Mouse (Mus musculus) heart, embryonic 11.5 days (tissue): ENCODE measurements around the gene Ccl22. TPM values are rescaled to one million over a fixed set of nuclear protein-coding genes. Genes with fewer than 3 reads are reported as not detected.
A peak's percentile ranks its signal among the peaks of the same experiment; 100 is the strongest.

Experiments
- ATAC-seq: fragments of 200-750 bp; cut with Nextera tagmentation; replicated peaks from 2 replicates; pipeline ENCODE4 v1.8.0; 2017; ENCODE audit warnings: moderate library complexity; ENCODE audit not compliant: insufficient number of reproducible peaks, low FRiP score, low TSS enrichment
- H3K27ac ChIP-seq: fragments of 300-500 bp; sonication (generic); 2 replicates; pipeline ENCODE4 v1.5.1; 2014; ENCODE audit warnings: mild to moderate bottlenecking, low read depth, low read length
- H3K27me3 ChIP-seq: fragments of 300-500 bp; sonication (generic); 2 replicates; pipeline ENCODE4 v1.6.1; 2014; ENCODE audit warnings: mild to moderate bottlenecking, low read length, mixed read lengths; ENCODE audit not compliant: control insufficient read depth, insufficient read depth
- H3K36me3 ChIP-seq: fragments of 300-500 bp; sonication (generic); 2 replicates; pipeline ENCODE4 v1.6.1; 2014; ENCODE audit warnings: mild to moderate bottlenecking, low read length, moderate library complexity, mixed read lengths; ENCODE audit not compliant: control insufficient read depth, insufficient read depth
- H3K4me1 ChIP-seq: fragments of 300-500 bp; sonication (generic); 2 replicates; pipeline ENCODE4 v1.6.1; 2014; ENCODE audit warnings: low read length; ENCODE audit not compliant: control insufficient read depth, insufficient read depth
- H3K4me2 ChIP-seq: fragments of 300-500 bp; sonication (generic); 2 replicates; pipeline ENCODE4 v1.6.1; 2014; ENCODE audit warnings: mild to moderate bottlenecking, moderate library complexity
- H3K4me3 ChIP-seq: fragments of 300-500 bp; sonication (generic); 2 replicates; pipeline ENCODE4 v1.5.1; 2014; ENCODE audit warnings: low read depth, low read length
- H3K9ac ChIP-seq: fragments of 300-500 bp; sonication (generic); 2 replicates; pipeline ENCODE4 v1.6.1; 2014; ENCODE audit warnings: mild to moderate bottlenecking, low read depth, low read length, moderate library complexity
- H3K9me3 ChIP-seq: fragments of 300-500 bp; sonication (generic); replicated peaks from 2 replicates; pipeline ENCODE4 v1.6.1; 2016; ENCODE audit warnings: low read length; ENCODE audit not compliant: control insufficient read depth
- WGBS: fragments of 180-500 bp; shearing (Covaris S2); extraction: QIAGEN DNeasy Blood & Tissue Kit; methylation state at CpG from one replicate; pipeline ENCODE4 v1.1.7; 2014; ENCODE audit not compliant: insufficient replicate concordance; 5-methylcytosine and 5-hydroxymethylcytosine counted together
- polyA plus RNA-seq: library from polyadenylated mRNA; unstranded; fragments of >200 nt; fragmentation: Nextera tagmentation; extraction: Ambion mirVana; gene quantifications from 2 replicates; pipeline ENCODE4 v1.2.1, GENCODE M21; 2014

Gene Ccl22
- polyA plus RNA-seq, 1 experiment from 2014 or later, result not detected

DNA sequence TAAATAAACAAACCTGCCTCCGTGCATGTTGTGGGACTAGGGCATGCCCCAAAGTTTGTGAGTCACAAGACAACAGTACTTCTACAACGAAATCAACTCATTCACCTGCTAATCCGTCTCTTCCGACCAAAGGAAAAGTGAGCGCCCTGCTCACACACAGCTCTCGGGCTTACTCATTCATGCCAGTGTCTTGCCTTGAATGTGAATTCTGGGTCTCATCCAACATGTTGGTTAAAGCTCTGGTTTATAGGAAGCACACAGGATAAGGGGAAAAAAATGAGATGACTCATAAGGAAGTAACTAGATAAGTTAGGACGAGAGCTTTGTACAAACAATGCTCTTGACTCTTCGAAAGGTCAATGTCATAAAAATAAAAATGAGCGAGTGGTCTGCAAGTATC lies 21.6 kb downstream of the Ccl22 start:
- WGBS, result 60% methylated on average over 9 of the region's 9 CpGs
- Histone ChIP-seq H3K4me2 (no peak overlapping the region), H3K27ac (no peak overlapping the region), H3K4me3 (no peak overlapping the region), H3K9me3 (no peaks in the 10 kb centered on the region), H3K4me1 (peaks cover 10% of the 10 kb centered on the region), H3K27me3 (peaks cover 22% of the 10 kb centered on the region), H3K9ac (no peak overlapping the region), H3K36me3 (no peaks in the 10 kb centered on the region)
- no peak for ATAC-seq

DNA sequence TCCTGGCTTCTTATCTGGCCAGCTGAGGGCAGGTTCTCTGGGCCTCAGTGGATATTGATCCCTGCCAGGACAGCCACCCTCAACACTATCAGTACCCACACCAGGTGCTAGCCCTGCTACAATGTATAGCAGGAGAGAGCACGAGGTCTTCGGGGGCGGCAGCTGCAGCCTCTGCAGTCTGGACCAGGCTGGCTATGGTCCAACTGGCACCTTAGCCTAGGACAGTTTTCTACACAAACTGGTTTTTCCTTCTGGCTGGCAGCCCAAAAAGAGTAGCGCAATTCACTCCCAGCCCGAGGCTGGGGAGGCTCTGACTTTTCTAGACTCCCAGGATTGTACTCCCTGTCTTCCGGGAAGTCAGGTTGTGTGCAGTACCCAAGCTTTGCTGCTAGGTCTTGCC lies 25.6 kb downstream of the Ccl22 start:
- H3K9ac ChIP-seq, result no peak overlapping the region
- no peaks in the 10 kb centered on the region for H3K36me3 ChIP-seq
- no peak for ATAC-seq
- H3K27ac ChIP-seq, result no peak overlapping the region
- H3K27me3 ChIP-seq, result peaks cover 54% of the 10 kb centered on the region
- H3K4me1 ChIP-seq, result peaks cover 15% of the 10 kb centered on the region
- H3K4me2 ChIP-seq, result no peak overlapping the region
- WGBS, result 58% methylated on average over 6 of the region's 6 CpGs
- H3K4me3 ChIP-seq, result no peak overlapping the region
- H3K9me3 ChIP-seq, result no peaks in the 10 kb centered on the region

DNA sequence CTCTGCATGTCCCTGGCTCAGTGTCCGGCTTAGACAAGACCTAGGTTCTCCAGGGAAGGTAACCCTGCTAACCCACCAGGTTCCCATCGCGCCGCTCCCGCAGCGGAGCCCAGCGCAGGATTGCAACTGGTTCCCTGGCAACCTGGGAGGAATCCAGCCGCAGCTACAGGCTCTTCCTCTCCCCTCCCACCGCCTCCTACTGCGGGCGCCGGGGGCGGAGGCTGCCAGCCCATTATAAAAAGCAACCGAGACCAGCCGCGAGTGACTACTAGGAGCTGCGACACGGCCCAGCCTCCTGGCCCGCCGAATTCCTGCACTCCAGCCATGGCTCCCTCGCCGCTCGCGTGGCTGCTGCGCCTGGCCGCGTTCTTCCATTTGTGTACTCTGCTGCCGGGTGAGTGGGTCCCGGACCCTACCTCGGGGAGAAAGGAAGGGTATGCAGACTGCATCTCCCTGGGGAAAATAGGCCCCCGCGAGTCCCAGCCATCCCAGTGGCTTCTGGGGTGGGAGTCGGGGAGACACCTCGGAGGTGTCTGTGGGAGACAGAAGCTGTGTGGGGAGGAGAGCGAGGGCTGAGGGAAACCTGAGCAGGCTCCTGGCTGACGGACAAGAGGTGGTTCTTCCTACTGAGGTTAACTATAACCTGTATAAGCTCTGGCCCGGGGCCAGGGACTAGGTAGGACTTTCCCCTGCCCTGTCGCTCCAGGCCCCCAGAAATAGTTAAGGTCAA lies 26.7 kb downstream of the Ccl22 start, which contains the start of gene Cx3cl1:
Cx3cl1 (plus strand) TSS at position 69 of the 730 bp plus-strand sequence.
- under 1% methylated on average over 38 of the region's 38 CpGs for WGBS
- ATAC-seq, result peak; percentile 52
- H3K27ac ChIP-seq, result no peak within 1 kb of the TSS
- no peaks in the 10 kb centered on the region for H3K36me3 ChIP-seq
- peak within 1 kb of the TSS; percentile 88 for H3K4me2 ChIP-seq
- H3K9ac ChIP-seq, result peak within 1 kb of the TSS; percentile 79
- peaks cover 15% of the 10 kb centered on the region for H3K4me1 ChIP-seq
- H3K9me3 ChIP-seq, result no peaks in the 10 kb centered on the region
- H3K27me3 ChIP-seq, result peaks cover 54% of the 10 kb centered on the region
- peak within 1 kb of the TSS; percentile 55 for H3K4me3 ChIP-seq

DNA sequence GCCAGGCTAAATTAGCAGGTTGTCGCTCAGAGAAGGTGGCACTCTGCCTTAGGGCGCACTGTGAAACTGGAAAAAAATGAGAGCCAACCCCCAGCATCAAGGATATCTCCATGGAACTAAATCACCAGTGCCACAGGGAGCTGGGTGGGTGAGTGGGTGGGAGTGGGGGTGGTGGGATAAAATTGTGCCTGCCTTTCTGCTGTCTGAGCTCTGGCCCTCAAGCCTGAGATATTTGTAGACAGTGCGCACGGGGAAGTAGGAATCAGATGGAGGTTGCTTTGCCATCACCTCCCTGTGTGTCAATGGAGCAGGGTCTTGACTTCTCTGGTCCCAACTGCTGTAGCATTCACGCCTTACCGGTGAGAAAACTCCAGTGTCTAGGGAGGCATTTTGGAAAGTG lies 27.7 kb downstream of the Ccl22 start:
- no peaks in the 10 kb centered on the region for H3K36me3 ChIP-seq
- 49% methylated on average over 6 of the region's 6 CpGs for WGBS
- no peak overlapping the region; the same call in 1 of the 2 replicates for H3K4me3 ChIP-seq
- peaks cover 54% of the 10 kb centered on the region for H3K27me3 ChIP-seq
- peaks cover 19% of the 10 kb centered on the region for H3K4me1 ChIP-seq
- no peak overlapping the region for H3K9ac ChIP-seq
- no peak overlapping the region for H3K27ac ChIP-seq
- no peak for ATAC-seq
- peak overlapping the region; percentile 88 for H3K4me2 ChIP-seq
- no peaks in the 10 kb centered on the region for H3K9me3 ChIP-seq

DNA sequence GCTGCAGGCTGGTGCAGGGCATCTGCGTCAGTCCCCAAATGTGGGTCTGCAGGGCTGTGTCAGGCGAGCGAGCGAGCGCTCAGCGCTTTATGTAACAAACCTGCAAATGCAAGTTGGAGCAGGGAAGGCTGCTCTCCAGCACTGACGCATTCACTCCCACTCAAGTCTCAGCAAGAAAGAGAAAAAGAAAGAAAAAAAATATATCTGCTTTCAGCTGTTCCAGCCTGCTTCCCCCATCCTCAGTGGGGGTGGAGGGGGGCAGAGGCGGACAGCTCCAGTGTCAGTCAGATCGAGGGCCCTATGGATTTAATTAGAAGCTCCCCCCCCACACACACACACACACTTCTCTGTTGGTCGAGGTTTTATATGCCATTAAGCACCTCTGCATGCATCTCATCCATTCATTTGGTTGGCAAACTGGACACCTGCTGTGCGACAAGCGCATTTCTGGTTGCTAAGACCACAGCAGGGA lies 28.3 kb downstream of the Ccl22 start:
- Histone ChIP-seq H3K9ac (no peak overlapping the region), H3K27me3 (peaks cover 54% of the 10 kb centered on the region), H3K9me3 (no peaks in the 10 kb centered on the region), H3K4me1 (peaks cover 26% of the 10 kb centered on the region), H3K4me2 (no peak overlapping the region), H3K27ac (no peak overlapping the region), H3K36me3 (no peaks in the 10 kb centered on the region), H3K4me3 (no peak overlapping the region)
- ATAC-seq, result no peak
- WGBS, result 24% methylated on average over 12 of the region's 12 CpGs

DNA sequence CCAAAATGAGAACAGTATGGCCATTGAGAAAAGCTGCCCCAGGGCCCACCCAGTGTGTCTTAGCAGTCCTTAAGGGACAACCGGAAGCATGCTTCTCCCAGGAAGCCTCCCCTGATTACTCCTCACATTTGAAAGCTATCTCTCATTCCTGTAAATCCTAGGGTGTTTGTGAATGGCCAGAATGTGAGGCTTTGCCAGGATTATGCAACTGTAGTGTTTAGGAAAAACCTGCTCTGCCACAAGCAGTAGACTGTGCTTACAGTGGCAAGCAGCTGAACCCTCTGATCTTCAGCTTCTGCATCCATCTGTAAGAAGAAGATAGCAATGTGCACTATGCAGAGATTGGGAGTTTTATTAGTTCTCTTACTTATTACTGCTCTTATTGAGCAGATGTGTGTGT lies 29.2 kb downstream of the Ccl22 start:
- Histone ChIP-seq H3K36me3 (no peaks in the 10 kb centered on the region), H3K27ac (no peak overlapping the region), H3K4me2 (no peak overlapping the region), H3K9me3 (no peaks in the 10 kb centered on the region), H3K27me3 (peaks cover 50% of the 10 kb centered on the region), H3K4me3 (no peak overlapping the region), H3K4me1 (peaks cover 29% of the 10 kb centered on the region), H3K9ac (no peak overlapping the region)
- WGBS, result 81% methylated on average over 1 of the region's 1 CpGs
- ATAC-seq, result no peak

DNA sequence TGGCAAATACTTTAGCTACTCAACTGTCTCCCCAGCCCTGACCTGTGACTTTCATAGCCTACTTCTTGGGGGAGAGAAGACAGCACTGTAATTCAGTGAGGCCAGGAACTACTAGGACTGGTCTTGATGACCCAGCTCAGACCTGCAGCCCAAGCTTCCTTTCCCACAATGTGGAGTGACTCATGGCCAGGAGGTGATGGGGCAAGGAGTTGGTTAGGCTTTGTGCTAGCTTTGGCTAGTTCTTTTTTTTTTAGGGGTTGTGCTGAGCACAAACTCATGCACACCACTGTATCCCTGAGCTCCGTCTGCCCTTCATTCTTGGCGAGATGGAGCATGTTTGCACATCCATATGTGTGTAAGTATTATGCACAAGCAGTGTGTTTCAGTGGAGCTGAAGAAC lies 31.0 kb downstream of the Ccl22 start:
- WGBS, result 75% methylated on average over 2 of the region's 2 CpGs
- peaks cover 32% of the 10 kb centered on the region for H3K4me1 ChIP-seq

DNA sequence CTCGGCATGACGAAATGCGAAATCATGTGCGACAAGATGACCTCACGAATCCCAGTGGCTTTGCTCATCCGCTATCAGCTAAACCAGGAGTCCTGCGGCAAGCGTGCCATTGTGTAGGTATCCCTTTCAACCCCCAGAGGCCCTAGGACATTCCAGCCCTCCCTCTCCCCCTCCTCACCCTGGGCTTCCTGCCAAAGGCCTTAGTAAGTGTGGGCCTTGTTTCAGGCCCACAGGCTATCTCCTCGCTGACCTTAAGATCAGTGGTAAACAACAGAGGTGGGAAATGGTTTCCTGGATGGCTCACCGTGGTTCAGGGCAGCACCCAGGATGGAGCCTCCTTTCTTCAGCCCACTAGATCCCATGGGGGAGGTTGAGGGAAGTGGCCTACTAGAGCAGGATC lies 32.6 kb downstream of the Ccl22 start:
- H3K4me1 ChIP-seq, result peaks cover 28% of the 10 kb centered on the region
- WGBS, result 29% methylated on average over 10 of the region's 10 CpGs
- H3K27ac ChIP-seq, result peak overlapping the region; percentile 68
- H3K9ac ChIP-seq, result no peak overlapping the region; the same call in 1 of the 2 replicates
- H3K27me3 ChIP-seq, result peaks cover 22% of the 10 kb centered on the region
- H3K9me3 ChIP-seq, result no peaks in the 10 kb centered on the region
- ATAC-seq, result peak; percentile 55
- H3K4me2 ChIP-seq, result peak overlapping the region; percentile 25; the same call in 1 of the 2 replicates
- no peak overlapping the region for H3K4me3 ChIP-seq
- H3K36me3 ChIP-seq, result no peaks in the 10 kb centered on the region

More for the DNA sequence above, 31.0 kb downstream of the Ccl22 start:
- ATAC-seq, result no peak
- H3K4me3 ChIP-seq, result no peak overlapping the region
- H3K27ac ChIP-seq, result no peak overlapping the region
- H3K36me3 ChIP-seq, result no peaks in the 10 kb centered on the region
- H3K9me3 ChIP-seq, result no peaks in the 10 kb centered on the region
- peaks cover 38% of the 10 kb centered on the region for H3K27me3 ChIP-seq
- H3K4me2 ChIP-seq, result no peak overlapping the region
- no peak overlapping the region for H3K9ac ChIP-seq

DNA sequence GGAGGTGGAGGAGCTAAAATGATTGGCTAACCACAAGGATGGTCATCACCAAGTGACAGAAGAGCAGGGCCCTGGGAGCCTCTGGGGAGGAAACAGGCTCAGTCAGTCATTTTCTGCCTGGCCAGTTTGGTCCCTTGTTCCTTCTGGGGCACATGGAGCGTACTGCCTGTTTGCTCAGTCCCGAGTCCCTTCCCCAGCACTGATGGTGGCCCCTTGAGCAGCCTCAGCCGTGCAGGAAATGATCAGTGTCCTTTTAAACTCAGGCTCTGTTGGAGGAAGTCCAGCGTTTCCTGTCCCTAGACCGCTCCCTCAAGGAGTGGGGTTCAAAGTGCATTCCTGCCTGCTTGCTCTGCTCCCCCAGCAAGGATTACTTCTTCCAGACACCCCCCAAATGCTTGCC lies 33.1 kb downstream of the Ccl22 start:
- Histone ChIP-seq H3K4me3 (no peak overlapping the region), H3K27ac (peak overlapping the region; percentile 68), H3K4me2 (peak overlapping the region; percentile 25; the same call in 1 of the 2 replicates), H3K4me1 (peaks cover 28% of the 10 kb centered on the region), H3K27me3 (peaks cover 17% of the 10 kb centered on the region), H3K36me3 (no peaks in the 10 kb centered on the region), H3K9me3 (no peaks in the 10 kb centered on the region), H3K9ac (no peak overlapping the region)
- WGBS, result 46% methylated on average over 5 of the region's 5 CpGs
- ATAC-seq, result 0 out of 2 replicates have a peak, but pooled peaks have one; percentile 33
